8 mouse cellular contexts compared by ENCODE assay signal in the genomic region with DNA sequence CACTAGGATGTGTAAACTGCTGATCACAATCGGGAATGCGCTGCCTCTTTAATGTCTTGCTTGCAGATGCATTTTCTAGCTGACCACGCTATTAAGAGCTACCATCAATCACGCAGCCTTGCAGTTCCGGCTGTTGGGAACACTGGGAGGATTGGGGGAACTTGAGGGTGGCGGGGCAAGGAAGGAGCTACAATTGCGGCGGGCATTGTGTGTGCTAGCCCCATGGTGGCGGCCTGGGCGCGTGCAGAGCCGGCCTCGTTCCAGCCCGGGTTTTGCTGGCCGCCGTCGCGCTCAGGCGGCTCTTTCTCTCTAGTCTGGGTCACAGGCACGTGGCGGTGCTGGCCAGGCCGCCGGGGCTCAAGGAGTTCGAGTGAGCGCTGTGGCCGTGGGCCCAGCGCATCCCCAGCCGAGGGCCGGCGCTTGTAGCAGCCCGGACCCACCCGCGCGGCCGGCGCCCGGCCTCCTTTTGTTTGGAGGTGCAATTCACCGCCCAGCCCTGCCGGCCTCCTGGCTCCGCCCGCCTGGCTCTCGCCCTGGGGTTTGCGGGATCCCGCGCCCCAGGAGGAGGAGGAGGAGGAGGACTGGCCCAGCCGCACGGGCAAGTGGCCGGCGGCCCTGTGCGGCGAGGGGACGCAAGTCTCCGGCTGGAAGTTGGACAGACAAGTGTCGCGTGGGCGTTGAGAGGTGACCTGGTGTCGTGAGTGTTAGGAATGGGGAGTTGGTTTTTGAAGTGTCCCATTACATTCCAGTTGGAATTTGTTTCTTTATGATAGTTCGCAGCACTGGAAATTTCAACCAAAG.
DNase-seq lines count a peak whose midpoint lies in the region; ATAC-seq lines count a peak whose summit lies in the region.

No protein-coding gene starts in this region.

- H3K9me3 ChIP-seq in erythroblast, embryonic 14.5 days (ENCODE audit: control insufficient read depth, low read length) = no peaks in the 10 kb centered on the region
- H3K9me3 ChIP-seq in intestine, embryonic 16.5 days (ENCODE audit: control insufficient read depth, low read length) = no peaks in the 10 kb centered on the region
- no peaks in the 10 kb centered on the region for H3K9me3 ChIP-seq in limb, embryonic 10.5 days (replicated peaks)
- no peaks in the 10 kb centered on the region for H3K9me3 ChIP-seq in midbrain, embryonic 11.5 days (ENCODE audit: control insufficient read depth, low read length)

- H3K27ac ChIP-seq in intestine, embryonic 16.5 days (ENCODE audit: low read length) = peak overlapping the region; percentile 88
- peak overlapping the region; percentile 99 for H3K27ac ChIP-seq in limb, embryonic 10.5 days
- peak overlapping the region; percentile 89 for H3K27ac ChIP-seq in midbrain, embryonic 11.5 days (ENCODE audit: low read depth, low read length)

- no peaks in the 10 kb centered on the region for H3K36me3 ChIP-seq in erythroblast, embryonic 14.5 days (ENCODE audit: control insufficient read depth)
- no peaks in the 10 kb centered on the region for H3K36me3 ChIP-seq in intestine, embryonic 16.5 days (ENCODE audit: control insufficient read depth, insufficient read depth, low read length)
- H3K36me3 ChIP-seq in limb, embryonic 10.5 days = no peaks in the 10 kb centered on the region
- H3K36me3 ChIP-seq in midbrain, embryonic 11.5 days (ENCODE audit: control insufficient read depth, insufficient read depth, low read length) = no peaks in the 10 kb centered on the region

- H3K4me1 ChIP-seq in erythroblast, embryonic 14.5 days (ENCODE audit: control insufficient read depth) = peaks cover 40% of the 10 kb centered on the region
- peaks cover 42% of the 10 kb centered on the region for H3K4me1 ChIP-seq in intestine, embryonic 16.5 days (ENCODE audit: control insufficient read depth, insufficient read depth, low read length)
- peaks cover 79% of the 10 kb centered on the region for H3K4me1 ChIP-seq in limb, embryonic 10.5 days
- H3K4me1 ChIP-seq in midbrain, embryonic 11.5 days (ENCODE audit: control insufficient read depth, insufficient read depth, low read length) = peaks cover 50% of the 10 kb centered on the region

- peak overlapping the region; percentile 67 for H3K4me3 ChIP-seq in erythroblast, embryonic 14.5 days (replicated peaks)
- peak overlapping the region; percentile 67 for H3K4me3 ChIP-seq in intestine, embryonic 16.5 days (ENCODE audit: low read length)
- H3K4me3 ChIP-seq in limb, embryonic 10.5 days = peak overlapping the region; percentile 79
- peak overlapping the region; percentile 45 for H3K4me3 ChIP-seq in midbrain, embryonic 11.5 days (ENCODE audit: low read depth, low read length)

- under 1% methylated on average over 58 of the region's 58 CpGs for WGBS in intestine, embryonic 16.5 days
- under 1% methylated on average over 58 of the region's 58 CpGs for WGBS in limb, embryonic 10.5 days
- WGBS in midbrain, embryonic 11.5 days = under 1% methylated on average over 58 of the region's 58 CpGs

- DNase-seq in embryo, embryonic 10.5 days (ENCODE audit: low spot score) = peak; percentile 93
- DNase-seq in gastrocnemius, postnatal 4 days (ENCODE audit: low spot score in 2 of 2) = peak; percentile 57 to 82
- peak; percentile 89 for DNase-seq in limb, embryonic 10.5 days (ENCODE audit: low spot score)
- peak; percentile 98 for DNase-seq in midbrain, embryonic 11.5 days (ENCODE audit: low spot score, missing footprints)
- DNase-seq in skeletal muscle tissue, adult 2 months (ENCODE audit: low read depth, low spot score) = peak; percentile 36

- peaks cover 9% of the 10 kb centered on the region for H3K27me3 ChIP-seq in erythroblast, embryonic 14.5 days (ENCODE audit: control insufficient read depth)
- no peaks in the 10 kb centered on the region for H3K27me3 ChIP-seq in intestine, embryonic 16.5 days (replicated peaks; ENCODE audit: control insufficient read depth, insufficient read depth, low read length)
- no peaks in the 10 kb centered on the region for H3K27me3 ChIP-seq in limb, embryonic 10.5 days (ENCODE audit: low read depth, poor library complexity, severe bottlenecking)
- H3K27me3 ChIP-seq in midbrain, embryonic 11.5 days (ENCODE audit: control insufficient read depth, insufficient read depth, low read length) = no peaks in the 10 kb centered on the region

- peak overlapping the region; percentile 93 for H3K4me2 ChIP-seq in intestine, embryonic 16.5 days (ENCODE audit: low read depth, low read length)
- peak overlapping the region; percentile 81 for H3K4me2 ChIP-seq in midbrain, embryonic 11.5 days

- H3K9ac ChIP-seq in intestine, embryonic 16.5 days (ENCODE audit: low read depth, low read length) = peak overlapping the region; percentile 78
- peak overlapping the region; percentile 80 for H3K9ac ChIP-seq in midbrain, embryonic 11.5 days (ENCODE audit: low read length)

- no peak for ATAC-seq in erythroblast, adult 5-6 weeks (replicated peaks; ENCODE audit: low FRiP score, poor library complexity, severe bottlenecking)
- peak; percentile 87 for ATAC-seq in intestine, embryonic 16.5 days
- ATAC-seq in midbrain, embryonic 11.5 days (ENCODE audit: low FRiP score) = peak; percentile 91

Comparison
In these comparisons a context has a peak if more than half of its experiments do, and no peak if none do; other contexts are left out.
1. DNase-seq: peak in every context shown above with its lines; median percentile 98 in midbrain, embryonic 11.5 days; 93 in embryo, embryonic 10.5 days; 89 in limb, embryonic 10.5 days; 70 in gastrocnemius, postnatal 4 days; 36 in skeletal muscle tissue, adult 2 months.